Mouse (Mus musculus): ENCODE data around the gene Aff1.

DNA sequence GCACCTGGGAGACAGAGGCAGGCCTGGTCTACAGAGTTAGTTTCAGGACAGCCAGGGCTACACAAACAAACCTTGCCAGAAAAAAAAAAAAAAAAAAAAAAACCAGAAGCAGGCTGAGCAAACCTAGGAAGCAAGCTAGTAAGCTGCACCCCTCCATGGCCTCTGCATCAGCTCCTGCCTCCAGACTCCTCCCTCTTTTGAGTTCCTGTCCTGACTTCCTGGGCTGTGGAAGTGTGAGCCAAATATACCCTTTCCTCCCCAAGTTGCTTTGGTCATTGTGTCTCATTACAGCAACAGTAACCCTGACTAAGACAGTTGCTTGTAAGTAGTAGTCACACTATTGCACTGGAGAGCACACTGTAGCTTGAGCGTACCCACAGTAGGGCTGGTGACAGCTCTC lies 48.0 kb upstream of the Aff1 start:
- no peak for TF ChIP-seq CTCF (IDR thresholded peaks at IDR 0.05; ENCODE audit: low read depth, low read length)
- no peak for TF ChIP-seq POLR2A (IDR thresholded peaks at IDR 0.05; ENCODE audit: extremely low read depth, insufficient read depth, low read length)

Measured in liver, adult 2 months (tissue).